Mouse (Mus musculus) lung, embryonic 16.5 days (tissue): ENCODE data around the gene Rbl1. TPM values are rescaled to one million over a fixed set of nuclear protein-coding genes. Genes with fewer than 3 reads are reported as not detected.

Experiments used
- polyA plus RNA-seq: library from polyadenylated mRNA; unstranded; fragments of >200 nt; fragmentation: Nextera tagmentation; extraction: Ambion mirVana; gene quantifications from 2 replicates; pipeline ENCODE4 v1.2.1, GENCODE M21; 2015

Rbl1 gene
- polyA plus RNA-seq, 1 experiment from 2014 or later = 30.4 TPM

Other genes with a start within 250 kb of the Rbl1 start
- 44.6 and 53.4 TPM in 2 replicates for gene Ndrg3, start 212.5 kb downstream of the Rbl1 start, polyA plus RNA-seq
- 38.8 and 40.0 TPM in 2 replicates for gene Dsn1, start 197.4 kb downstream of the Rbl1 start, polyA plus RNA-seq
- 4.0 and 4.1 TPM in 2 replicates for gene Soga1, start 125.3 kb downstream of the Rbl1 start, polyA plus RNA-seq
- not detected in 2 replicates for gene Tldc2, start 117.5 kb downstream of the Rbl1 start, polyA plus RNA-seq
- 30.2 and 32.4 TPM in 2 replicates for gene Samhd1, start 69.3 kb downstream of the Rbl1 start, polyA plus RNA-seq
- gene Rpn2, start 74.5 kb upstream of the Rbl1 start, polyA plus RNA-seq = 350 and 360 TPM in 2 replicates
- gene Mroh8, start 75.0 kb upstream of the Rbl1 start, polyA plus RNA-seq = 0.25 and 0.59 TPM in 2 replicates
- not detected in 2 replicates for gene Ghrh, start 143.0 kb upstream of the Rbl1 start, polyA plus RNA-seq
- 85.3 and 86.3 TPM in 2 replicates for gene Manbal, start 163.1 kb upstream of the Rbl1 start, polyA plus RNA-seq
- gene Src, start 213.9 kb upstream of the Rbl1 start, polyA plus RNA-seq = 20.9 and 21.1 TPM in 2 replicates